Mouse (Mus musculus): ENCODE results near the gene Neurod4.
"Not testable (repeated sequence)": the region's sequence is repeated elsewhere in the genome, so short reads cannot be mapped to it uniquely, and the experiment has no call there.

Neurod4 gene

GRCm38 (mm10) chr10:130280066-130280465 is at the start of gene Neurod4:
TSS of gene Neurod4 (minus strand) at chr10:130280240.
- no peak for DNase-seq (ENCODE audit: low spot score in 2 of 2)

DNA sequence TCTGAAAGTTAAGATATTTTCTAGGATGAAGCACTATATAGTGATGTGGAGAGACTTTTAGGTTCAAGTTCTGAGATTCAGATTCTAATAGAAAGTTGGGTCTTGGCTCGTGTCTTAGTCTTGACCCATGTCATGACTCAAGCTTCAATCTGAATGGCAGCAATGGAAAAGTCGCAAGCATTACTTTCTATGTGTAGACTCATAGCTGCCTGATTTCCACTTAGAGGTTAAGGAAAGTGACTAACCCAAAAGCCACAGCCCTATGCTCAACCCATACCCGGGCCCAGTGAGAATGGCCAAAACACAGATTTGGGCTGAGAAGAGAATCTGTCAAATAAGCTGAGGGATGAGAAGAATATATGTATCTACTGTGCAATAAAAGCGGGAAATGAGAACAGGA is 44.2 kb upstream of the Neurod4 start:
- DNase-seq (ENCODE audit: low spot score in 2 of 2): no peak

GRCm38 (mm10) chr10:130322637-130323036 is 42.6 kb upstream of the Neurod4 start, which contains the start of gene Tespa1:
TSS of gene Tespa1 (plus strand) at chr10:130322870.
- DNase-seq (ENCODE audit: low spot score in 2 of 2): no peak

DNA sequence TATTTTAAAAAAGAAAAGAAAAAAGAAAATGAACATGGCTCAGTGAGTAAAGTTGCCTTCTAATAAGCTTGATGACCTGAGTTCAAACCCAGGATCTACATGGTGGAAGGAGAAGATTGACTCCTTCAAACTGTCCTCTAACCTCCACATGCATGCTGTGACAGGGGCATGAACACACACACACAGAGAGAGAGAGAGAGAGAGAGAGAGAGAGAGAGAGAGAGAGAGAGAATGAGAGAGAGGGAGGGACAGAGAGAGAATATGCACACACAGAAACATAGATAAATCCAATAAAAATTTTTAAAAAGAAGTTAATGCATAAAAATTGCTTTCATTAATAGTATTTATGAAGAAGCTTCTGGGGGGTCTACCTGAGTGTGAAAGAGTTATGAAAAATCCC is 42.0 kb upstream of the Neurod4 start:
- no peak for DNase-seq (ENCODE audit: low spot score in 2 of 2)

DNA sequence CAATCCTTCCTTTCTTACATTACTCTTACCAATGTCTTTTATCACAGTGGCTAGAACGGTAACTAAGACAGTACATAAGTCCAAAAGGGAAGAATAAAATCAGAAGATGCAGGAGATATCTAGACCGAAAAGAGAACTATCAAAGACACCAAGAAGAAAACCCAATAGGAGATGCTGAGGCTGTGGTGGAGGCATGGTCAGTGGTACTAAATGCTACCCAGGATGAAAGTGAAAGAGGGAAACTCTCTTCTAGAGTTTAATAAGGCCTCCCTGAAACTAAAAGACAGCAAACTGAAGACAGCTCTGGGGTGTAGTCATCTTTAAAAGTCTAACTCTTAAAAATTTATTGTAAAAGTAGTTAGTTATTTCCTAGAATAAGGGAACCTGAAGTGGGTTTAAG is 40.7 kb upstream of the Neurod4 start:
- DNase-seq (ENCODE audit: low spot score in 2 of 2): no peak

DNA sequence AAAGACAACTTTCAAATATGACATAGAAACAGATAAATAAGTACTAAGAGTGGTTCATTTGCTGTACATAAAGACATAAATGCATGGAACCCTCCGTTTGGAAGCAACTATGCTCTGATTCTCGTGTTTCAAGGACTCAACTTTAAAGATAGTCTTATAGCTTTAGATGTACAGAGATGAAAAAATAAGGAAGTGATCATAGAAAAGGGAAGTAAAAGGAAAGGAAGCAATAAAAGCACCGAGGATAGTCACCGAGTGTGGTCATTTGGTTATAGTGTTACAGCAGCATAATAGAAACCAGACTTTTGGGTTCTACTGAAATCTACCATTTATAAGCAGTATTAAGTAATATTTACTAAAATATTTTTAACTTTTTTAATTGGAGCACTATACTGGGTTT is 38.7 kb upstream of the Neurod4 start:
- DNase-seq (ENCODE audit: low spot score in 2 of 2): no peak

GRCm38 (mm10) chr10:130315846-130316245 is 35.8 kb upstream of the Neurod4 start:
- no peak for DNase-seq (ENCODE audit: low spot score in 2 of 2)

GRCm38 (mm10) chr10:130314110-130314829 is 34.2 kb upstream of the Neurod4 start:
- DNase-seq (ENCODE audit: low spot score in 2 of 2): no peak

GRCm38 (mm10) chr10:130313531-130313930 is 33.5 kb upstream of the Neurod4 start:
- DNase-seq (ENCODE audit: low spot score in 2 of 2): no peak

GRCm38 (mm10) chr10:130311534-130312227 is 31.6 kb upstream of the Neurod4 start:
- no peak for DNase-seq (ENCODE audit: low spot score in 2 of 2)

DNA sequence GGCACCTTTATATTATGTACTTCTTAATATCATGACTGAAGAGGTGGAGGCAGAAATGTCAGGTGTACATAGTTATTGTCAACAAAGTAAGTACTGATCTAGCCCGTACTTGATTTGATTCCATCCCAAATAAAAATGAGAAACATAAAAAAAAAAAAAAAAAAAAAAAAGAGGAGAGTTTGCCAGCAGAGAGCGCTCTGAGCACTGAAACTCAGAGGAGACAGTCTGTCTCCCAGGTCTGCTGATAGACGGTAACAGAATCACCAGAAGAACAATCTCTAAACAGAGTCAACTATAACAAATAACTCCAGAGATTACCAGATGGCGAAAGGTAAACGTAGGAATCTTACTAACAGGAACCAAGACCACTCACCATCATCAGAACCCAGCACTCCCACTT is 24.1 kb upstream of the Neurod4 start:
- DNase-seq (ENCODE audit: low spot score in 2 of 2): not testable (repeated sequence)

DNA sequence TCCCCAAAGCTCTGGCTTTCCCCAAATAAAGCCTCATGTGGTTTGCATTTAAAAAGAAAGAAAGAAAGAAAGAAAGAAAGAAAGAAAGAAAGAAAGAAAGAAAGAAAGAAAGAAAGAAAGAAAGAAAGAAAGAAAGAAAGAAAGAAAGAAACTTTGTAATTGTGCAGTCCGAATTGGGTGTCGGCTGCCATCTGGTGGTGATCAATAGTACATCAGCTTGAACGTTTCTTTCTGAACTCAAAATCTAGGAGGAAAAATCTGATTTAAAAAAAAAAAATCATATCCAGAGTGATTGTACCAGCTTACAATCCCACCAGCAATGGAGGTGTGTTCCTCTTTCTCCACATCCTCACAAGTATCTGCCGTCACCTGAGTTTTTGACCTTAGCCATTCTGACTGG is 18.7 kb upstream of the Neurod4 start:
- DNase-seq (ENCODE audit: low spot score in 2 of 2): not testable (repeated sequence)

GRCm38 (mm10) chr10:130293741-130294408 is 13.8 kb upstream of the Neurod4 start:
- no peak for DNase-seq (ENCODE audit: low spot score in 2 of 2)

DNA sequence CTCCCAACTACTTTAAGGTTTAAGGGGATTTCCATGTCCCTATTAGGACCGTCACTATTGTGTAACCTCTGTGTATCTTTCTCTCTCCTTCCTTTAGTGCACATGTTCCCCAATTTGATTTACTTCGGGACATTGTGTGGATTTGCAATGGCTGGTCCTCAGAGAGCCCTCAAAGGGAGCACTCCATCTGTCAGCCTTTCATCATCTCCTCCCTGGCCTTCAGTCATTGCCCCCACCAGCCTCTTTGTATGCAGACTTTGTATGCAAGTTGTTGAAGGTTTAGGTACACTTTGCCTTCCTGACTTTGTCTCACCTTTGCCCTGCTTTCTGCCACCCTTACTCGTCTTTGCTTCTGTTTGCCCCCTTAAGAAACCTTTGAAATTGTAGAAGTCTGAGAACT is 8.0 kb upstream of the Neurod4 start:
- no peak for DNase-seq (ENCODE audit: low spot score in 2 of 2)

DNA sequence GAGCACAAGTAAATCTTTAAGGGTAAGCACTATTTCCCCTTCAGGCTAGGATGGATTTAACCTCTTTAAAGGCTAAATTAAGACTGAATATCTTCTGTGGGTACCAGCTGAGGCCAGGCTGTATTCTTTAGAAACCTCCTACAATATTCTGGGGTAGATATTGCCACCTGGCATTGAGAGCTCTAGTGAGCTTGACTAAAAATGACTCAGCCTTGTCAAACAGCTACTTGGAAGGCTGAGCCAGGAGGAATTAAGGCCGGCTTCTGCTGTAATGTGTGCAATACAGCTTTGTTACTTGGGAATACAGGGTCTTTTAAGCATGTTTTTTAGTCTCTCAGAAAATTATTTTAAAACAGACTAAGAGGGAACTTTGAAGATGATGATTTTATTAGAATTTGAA is 7.2 kb upstream of the Neurod4 start:
- no peak for DNase-seq (ENCODE audit: low spot score in 2 of 2)

GRCm38 (mm10) chr10:130281982-130282449 is 2.0 kb upstream of the Neurod4 start:
- DNase-seq (ENCODE audit: low spot score in 2 of 2): no peak

DNA sequence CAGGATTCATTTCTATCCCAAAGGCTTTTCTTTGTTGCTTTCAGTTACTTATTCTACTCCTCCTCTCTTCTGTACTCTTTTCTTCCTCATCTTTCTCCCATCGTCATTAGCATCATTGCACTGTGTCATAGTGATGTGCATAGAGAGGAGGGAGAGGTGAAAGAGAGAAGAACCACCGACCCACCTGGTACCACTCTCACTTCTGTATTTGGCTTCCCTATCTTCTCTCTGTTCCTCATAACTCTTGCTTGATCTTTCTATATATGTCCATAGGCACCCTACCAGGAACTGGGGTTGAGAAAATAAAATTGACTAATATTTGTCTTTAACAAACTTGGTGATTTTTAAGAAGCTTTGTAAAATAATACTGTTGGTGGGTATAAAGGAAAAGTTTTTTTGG is 3.5 kb downstream of the Neurod4 start:
- DNase-seq (ENCODE audit: low spot score in 2 of 2): no peak

GRCm38 (mm10) chr10:130275759-130276158 is 4.3 kb downstream of the Neurod4 start:
- DNase-seq (ENCODE audit: low spot score in 2 of 2): no peak

- DNase-seq (ENCODE audit: low spot score in 2 of 2): peak; percentile 9
Measured at GRCm38 (mm10) chr10:130263203-130263602, 16.8 kb downstream of the Neurod4 start.

- DNase-seq (ENCODE audit: low spot score in 2 of 2): no peak
Measured at GRCm38 (mm10) chr10:130259483-130259882, 20.6 kb downstream of the Neurod4 start.

- DNase-seq (ENCODE audit: low spot score in 2 of 2): no peak
Measured at GRCm38 (mm10) chr10:130244271-130244670, 35.8 kb downstream of the Neurod4 start.

Measured in frontal cortex, postnatal 10 days (tissue).